Mouse (Mus musculus) regulatory T cell (primary cell): ENCODE measurements around the gene Zfp687.
"Not testable (repeated sequence)": the region's sequence is repeated elsewhere in the genome, so short reads cannot be mapped to it uniquely, and the experiment has no call there.

Source experiments
- in situ Hi-C: fragments of 300-600 bp; cut with MboI, MseI; formaldehyde crosslinking; loops from one replicate; pipeline ENCODE4 v1.15.1; 2025; ENCODE audit warnings: high pct_unique_total_duplicates

Zfp687 gene

DNA sequence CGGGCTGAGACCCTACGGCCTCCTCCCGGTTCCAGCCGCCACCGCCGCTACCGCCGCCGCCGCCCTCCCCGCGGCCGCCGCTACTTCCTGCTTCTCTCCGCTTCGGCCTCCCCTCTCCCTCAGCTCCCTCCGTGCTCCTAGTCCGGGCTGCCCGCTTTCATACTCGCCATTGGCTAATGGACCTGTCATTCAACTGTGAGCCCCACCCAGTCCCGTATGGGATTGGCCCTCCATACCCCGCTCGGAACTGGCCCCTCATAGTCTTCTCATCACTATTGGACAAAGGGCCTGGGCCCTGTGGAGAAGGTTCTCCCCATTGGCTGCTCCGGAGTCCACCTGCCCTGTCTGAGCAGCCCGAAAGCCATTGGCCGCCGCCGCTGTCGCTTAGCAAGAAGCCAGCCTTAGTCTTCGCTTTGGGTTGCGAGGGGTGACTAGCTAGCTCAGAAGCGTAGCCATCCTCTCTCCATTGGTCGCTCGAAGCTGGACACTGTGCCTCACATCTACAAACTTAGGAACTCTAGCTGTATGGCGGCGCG is at the start of gene Zfp687:
Zfp687 (minus strand) TSS at position 112 of the 536 bp plus-strand sequence.
- in situ Hi-C loops: no loop called here

DNA sequence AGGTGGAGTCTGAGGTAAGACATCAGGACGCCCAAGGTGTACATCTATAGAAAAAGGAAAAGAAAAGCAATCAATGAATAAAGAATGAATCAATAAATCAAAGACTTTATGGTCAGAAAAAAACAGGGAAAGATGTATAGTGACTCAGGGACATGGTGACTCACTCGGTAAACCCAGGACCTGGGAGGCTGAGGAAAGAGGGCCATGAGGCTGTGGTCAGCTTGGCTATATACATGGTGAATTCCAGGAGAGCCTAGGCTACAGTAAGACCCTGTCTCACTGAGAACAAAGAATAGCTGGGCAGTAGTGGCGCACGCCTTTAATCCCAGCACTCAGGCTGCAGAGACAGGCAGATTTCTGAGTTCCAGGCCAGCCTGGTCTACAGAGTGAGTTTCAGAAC is 48.5 kb upstream of the Zfp687 start:
- in situ Hi-C loops: no loop called here

DNA sequence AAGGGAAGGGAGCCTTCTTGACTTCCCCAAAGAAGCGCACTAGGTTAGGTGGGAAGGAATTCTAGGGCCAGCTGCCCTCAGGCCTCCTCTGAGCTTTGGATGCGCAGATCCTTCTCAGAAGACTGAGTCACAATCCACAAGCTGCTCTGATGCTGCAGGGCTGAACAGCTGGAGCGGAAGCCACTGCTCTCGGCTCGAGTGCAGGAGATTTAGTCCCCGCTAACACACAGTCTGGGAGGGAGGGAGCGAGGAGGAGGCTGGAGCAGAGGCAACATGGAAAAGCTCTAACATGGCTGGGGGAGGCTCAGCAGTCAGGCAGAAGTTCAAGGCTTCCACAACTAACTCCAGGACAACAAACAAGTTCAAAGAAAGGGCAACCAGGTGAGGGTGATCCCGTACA is 42.8 kb upstream of the Zfp687 start:
- in situ Hi-C loops: no loop called here

DNA sequence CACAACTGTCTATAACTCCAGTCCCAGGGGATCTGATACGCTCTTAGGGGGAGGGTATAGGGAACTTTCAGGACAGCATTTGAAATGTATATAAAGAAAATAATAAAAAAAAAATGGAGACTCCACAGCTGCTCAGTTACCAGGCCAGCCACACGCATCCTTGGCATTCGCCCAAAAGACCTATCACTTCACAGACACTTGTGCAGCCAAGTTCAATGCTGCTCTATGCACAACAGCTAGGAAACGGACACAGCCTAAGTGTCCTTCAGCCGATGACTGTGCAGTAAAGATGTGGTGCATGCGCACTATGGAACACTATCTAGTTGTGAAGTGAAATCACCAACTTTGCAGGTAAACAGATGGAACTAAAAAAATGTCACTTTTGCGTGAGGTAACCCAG is 41.0 kb upstream of the Zfp687 start:
- in situ Hi-C loops: no loop called here

DNA sequence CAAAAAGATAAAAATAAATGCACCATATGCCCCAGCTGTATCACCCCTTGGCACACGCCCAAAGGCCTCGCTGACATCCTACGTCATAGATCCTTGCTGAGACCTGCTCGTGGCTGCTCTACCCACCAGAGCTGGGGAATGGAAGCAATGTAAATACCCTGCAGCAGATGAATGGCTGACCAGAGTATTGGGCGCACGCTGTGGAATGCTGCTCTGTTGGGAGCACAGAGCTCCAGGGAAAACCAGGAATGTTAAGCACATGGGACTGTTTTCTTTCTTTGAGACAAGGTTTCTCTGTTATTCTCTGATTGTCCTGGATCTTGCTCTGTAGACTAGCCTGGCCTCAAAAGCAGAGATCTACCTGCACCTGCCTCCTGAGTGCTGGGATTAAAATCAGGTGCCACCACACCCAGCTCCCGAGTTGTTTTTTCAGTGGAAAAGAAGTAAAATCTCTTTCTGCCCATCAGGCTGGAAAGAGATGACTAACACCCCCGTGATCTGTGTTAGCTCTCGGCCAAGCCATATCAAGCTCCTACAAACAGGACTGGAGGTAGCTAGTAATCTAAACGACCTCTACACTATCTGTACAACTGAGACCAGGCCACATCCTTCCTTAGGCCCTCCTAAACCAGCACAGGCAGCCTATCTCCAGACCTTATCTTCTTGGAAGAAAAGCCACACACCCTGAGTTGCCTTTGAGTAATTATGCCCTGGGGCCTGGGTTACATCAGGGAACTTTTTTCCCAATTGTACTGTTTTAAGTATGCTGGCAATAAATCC is 39.4 kb upstream of the Zfp687 start:
- in situ Hi-C loops: no loop called here

DNA sequence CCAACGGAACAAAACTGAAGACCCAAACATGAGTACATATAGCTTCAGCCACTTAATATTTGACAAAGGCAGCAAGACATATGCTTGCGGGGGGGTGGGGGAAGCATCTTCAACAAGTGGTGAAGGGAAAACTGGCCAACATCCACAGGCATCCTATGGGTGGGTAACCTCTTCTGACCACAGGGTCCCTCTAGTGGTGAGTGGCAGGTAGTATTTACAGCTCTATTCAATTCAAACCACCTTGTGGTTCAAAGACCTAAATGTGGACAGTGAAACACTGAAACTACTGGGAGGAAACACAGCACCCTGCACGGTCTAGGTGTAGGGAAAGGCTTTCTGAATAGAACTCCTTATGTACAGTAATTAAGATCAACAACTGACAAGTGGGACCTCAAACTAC is 38.5 kb upstream of the Zfp687 start:
- in situ Hi-C loops: no loop called here

DNA sequence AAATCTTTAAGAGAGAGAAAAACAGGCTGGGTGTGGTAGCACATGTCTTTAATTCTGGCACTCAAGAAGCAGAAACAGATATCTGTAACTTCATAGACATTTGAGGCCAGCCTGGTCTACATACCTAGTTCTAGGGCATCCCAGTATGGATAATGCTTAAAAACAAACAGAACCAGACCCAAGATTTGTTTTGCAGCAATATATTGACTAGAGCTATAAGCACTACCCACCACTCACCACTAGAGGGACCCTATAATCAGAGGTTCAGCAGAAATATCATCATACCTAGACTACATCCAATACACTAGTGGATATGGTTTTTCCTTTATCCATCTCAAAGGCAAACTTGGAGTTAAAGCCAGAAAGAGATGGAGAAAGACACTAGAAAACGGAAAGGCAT is 37.7 kb upstream of the Zfp687 start:
- in situ Hi-C loops: no loop called here

DNA sequence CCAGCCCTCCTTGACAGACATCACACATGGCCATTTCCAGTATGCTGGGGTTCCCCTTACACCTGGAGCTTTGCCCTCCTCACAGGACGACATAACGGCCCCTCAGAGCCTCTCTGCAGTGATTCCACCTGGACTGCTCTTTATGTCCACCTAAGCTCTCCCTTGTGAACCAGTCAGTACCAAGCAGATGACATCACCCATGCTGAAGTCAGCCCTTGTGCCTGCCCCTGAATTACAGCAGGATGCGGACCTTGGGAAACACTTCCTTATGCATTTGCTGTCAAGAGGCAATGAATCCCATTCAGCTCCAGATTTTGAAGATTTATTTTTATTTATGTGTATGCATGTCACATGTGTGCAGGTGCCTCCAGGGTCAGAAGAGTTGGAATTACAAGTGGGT is 32.7 kb upstream of the Zfp687 start:
- in situ Hi-C loops: no loop called here

DNA sequence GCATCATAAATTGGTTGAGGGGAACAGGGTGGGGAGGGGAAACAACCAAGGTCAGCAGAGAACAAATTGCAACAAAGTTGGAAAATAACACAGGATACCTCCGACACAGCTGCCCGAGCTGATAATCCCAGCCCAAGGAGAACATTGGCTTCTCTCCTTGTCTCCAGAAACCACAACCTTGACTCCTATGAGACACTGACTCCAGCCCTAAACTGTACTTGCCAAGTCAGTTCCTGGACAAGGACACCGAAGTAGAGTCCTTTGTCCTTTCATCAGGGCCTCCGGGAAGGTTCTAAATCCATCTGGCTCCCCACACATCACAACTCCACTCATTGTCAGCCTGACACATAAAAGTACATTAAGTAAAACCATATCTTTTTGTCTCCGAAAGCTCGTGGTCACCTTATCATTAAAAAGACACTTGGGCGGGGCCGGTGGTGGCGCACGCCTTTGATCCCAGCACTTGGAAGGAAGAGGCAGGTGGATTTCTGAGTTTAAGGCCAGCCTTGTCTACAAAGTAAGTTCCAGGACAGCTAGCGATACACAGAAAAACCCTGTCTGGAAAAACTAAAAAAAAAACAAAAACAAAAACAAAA is 31.3 kb upstream of the Zfp687 start:
- in situ Hi-C loops: no loop called here

DNA sequence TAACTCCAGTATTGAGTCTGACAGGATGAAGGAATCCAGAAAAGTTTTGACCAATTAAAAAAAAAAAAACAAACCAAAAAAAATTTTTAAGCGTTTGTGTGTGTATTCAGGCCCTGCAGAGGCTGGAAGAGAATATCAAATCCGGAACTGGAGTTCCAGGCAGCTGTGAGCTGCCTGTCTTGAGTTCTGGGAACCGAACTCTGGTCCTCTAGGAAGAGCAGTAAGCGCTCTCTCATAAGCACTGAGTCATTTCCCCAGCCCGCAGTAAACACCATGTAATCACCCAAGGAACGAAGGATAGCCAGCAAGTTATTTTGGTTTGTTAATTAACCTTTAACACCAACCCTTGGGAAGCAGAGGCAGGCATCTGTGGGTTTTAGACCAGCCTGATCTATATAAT is 28.0 kb upstream of the Zfp687 start:
- in situ Hi-C loops: no loop called here

DNA sequence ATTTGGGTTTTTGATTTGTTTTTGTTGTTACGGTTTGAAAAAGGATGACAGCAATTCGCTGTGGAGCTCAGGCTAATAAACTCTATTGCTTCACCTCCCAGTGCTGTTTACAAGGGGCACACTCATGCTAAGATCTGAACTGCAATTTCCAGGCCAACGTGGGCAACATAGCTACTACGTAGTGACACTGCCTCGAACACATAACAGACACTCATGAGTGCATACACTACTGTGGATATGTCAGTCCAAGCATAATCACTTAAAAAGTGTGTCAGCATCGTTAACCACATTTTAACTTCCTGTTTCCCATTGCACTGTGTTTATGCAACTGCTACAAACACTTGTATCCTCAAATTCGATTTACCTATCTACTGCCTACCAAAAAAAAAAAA is 27.6 kb upstream of the Zfp687 start:
- in situ Hi-C loops: no loop called here

DNA sequence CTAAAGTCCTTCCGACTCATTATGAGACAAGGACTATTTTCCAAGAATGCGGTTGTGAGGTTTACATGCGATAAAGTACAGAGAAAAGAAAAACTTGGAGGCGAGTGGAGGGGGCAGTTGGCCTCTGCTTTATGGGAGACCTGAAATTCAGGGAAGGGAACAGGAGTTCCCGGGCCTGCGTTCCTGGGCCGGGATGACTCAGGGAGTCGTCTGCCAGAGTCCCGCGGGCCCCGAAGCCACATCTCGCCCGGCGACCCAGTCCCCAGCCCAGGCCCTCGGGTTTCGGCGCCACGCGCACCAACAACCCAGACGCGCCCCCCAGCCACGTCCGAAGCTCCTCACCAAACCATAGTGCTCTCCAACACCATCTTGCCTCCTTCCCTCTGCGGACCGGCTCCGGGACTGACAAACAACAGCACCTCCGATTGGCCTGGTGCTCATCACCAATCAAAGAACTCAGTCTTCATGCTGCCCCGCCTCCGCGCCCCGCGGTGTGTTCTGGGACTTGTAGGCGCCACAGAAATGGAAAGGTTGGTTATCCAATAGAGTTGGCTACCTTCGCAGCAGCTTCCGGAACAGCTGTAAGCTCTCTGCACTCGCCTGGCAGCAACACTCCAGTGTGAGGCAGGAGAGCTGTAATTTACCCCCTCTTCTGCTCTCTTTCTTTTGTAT is 27.1 kb upstream of the Zfp687 start, which contains the start of gene Psmd4:
Psmd4 (minus strand) TSS at position 449 of the 672 bp plus-strand sequence.
- in situ Hi-C loops: no loop called here

DNA sequence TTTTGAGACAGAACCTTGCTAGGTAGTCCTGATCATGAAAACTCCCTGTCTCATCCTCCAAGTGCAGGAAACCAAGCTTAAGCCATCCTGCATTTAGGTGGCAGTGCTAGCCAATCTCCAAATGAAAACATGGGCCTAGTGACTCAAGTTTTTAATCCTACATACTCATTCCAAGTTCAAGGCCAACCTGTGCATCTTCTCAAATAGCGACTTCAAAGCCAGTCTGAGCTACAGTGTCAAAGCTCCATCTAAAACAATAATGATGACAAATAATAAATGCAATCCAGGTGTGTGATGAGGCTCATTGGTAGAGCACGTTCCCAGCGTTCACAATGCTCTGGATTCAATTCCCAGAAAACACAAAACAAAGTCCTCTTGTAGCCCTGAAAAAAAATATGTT is 26.4 kb upstream of the Zfp687 start:
- in situ Hi-C loops: no loop called here

DNA sequence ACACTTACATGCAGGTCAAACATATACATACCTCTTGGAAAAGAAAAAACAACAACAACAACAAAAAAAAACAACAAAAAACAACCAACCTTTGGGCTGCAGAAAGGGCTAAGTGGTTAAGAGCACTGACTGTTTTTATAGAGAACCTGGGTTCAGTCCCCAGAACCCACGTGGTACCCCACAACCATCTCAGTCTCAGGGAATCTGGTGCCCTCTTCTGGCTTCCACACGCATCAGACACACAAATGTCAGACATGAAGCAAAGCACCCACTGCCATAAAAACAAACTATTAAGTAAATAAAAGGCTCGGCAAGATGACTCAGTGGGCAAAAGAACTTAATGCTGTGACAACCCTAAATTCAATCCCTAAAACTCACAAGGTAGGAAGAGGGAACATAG is 14.7 kb upstream of the Zfp687 start:
- in situ Hi-C loops: no loop called here

DNA sequence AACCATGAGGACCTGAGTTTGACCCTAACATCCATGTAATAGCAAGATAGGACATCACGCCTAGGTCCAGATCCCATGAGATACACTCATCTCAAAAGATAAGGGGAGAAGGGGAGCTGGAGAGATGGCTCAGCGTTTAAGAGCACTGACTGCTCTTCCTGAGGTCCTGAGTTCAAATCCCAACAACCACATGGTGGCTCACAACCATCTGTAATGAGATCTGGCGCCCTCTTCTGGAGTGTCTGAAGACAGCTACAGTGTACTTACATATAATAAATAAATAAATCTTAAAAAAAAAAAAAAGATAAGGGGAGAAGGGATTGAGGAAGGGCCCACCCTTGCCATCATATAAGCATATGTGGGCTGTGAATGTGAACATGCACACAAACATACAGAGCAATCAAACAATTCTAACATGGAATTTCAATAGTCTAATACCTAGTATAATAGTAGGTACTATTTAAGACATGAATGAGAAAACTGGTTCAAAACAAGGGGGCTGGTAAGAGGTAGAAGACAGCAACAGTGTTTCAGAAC is 14.1 kb upstream of the Zfp687 start:
- in situ Hi-C loops: not testable (repeated sequence)

DNA sequence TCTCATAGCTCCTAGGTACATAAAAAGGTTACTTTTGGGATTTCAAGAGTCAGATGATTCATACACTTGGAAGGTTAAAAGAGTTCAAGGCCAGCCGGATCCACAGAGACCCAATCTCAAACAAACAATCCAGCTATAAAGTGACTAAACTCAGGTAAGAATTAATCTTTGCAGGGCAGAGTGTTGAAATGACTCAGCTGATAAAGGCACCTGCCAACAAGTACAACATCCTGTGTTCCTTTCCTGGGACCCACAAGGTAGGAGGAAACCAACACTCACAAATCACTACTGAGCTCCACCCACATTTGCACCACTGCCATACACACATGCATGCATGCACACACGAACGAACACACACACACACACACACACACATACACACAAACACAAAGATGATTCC is 13.4 kb upstream of the Zfp687 start:
- in situ Hi-C loops: no loop called here

DNA sequence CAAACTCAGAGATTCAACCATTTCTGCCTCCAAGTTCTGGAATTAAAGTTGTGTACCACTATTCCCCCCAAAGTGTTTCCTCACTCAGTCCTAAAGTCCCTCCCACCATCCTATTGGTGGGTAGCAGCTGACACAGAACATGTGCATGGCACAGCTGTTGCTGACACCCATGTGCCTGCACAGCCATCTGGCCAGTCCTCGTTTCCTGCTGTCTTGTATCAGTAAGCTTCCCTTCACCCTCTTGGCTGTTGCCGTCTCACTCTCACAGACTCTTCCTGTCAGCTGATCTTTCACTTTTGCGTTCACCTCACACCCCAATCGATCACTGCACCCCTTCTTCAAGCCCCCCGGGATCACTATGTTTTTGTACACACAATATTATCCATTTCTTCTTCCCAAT is 12.5 kb upstream of the Zfp687 start:
- in situ Hi-C loops: no loop called here

DNA sequence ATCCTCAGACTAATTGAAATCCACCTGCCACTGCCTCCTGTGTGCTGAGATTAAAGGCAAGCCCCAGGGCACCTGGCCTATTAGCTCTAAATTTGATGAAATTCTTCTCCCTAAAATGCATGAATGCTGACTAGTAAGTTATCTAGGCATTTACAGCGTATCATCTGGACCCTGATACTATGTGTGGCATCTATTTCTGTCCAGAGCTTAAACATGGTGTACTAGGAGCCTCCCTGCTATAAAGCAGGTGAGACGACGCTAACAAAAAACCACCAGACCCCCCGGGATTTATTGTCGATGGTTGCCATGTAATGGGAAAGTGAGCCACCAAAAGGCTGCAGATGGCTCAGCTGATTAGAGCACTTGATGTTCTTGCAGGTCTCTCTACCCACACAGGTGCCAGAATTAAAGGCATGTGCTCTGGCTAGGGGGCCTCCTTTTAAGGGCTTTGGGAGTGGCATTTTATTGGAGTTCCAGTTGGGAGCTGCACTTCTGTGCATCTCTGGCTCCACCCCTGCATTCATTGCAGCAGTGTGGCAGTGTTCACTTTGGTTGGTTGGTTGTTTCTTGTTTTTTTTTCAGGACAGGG is 11.9 kb upstream of the Zfp687 start:
- in situ Hi-C loops: no loop called here

DNA sequence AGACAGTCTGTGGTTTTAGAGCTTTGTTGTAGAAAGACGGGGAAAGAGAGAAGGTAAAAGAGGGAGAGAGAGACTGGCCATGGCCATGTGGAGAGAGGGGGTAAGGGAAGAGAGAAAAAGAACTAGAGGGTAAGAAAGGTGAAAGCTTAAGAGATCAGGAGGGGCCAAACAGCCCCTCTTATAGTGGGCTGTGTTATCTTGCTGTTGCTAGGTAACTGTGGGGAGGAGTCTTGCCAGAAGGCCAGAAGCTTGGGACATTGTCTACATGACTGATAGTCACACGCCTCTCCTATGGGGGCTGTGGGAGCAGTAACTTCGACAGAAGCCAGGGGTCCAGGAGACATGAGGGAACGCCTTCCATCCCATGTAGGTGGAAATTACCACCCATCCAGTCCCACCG is 10.0 kb upstream of the Zfp687 start:
- in situ Hi-C loops: no loop called here

DNA sequence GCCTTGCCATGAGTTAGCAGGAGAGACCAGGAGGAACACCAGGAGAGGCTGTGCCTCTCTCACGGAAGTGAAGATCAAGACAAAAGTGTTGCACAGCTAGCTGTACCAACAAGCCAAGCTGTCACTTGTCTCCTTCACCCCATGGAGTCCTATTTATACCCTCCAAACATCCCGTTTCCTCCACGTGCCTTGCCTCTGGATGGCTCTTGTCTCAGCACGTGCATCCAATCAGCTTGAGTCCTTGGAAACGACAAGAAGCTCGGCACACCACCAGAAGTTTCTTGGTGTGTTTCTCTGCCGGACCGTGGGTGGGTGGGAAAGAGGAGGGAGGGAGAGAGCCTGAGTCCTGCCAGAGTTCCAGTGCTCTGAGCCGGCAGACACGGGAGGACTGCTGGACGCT is 9.3 kb upstream of the Zfp687 start:
- in situ Hi-C loops: no loop called here

DNA sequence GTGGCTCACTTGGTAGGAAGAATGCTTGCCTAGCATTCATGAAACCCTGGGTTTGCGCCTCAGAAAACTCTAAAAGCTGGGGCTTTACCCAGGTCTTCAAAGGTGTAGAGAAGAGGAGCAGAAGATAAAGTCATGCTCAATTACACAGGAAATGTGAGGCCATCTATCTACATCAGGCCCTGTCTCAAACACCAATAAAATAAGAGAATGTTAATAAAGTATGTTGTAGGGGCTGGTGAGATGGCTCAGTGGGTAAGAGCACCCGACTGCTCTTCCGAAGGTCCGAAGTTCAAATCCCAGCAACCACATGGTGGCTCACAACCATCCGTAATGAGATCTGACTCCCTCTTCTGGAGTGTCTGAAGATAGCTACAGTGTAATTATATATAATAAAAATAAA is 5.7 kb upstream of the Zfp687 start:
- in situ Hi-C loops: not testable (repeated sequence)

DNA sequence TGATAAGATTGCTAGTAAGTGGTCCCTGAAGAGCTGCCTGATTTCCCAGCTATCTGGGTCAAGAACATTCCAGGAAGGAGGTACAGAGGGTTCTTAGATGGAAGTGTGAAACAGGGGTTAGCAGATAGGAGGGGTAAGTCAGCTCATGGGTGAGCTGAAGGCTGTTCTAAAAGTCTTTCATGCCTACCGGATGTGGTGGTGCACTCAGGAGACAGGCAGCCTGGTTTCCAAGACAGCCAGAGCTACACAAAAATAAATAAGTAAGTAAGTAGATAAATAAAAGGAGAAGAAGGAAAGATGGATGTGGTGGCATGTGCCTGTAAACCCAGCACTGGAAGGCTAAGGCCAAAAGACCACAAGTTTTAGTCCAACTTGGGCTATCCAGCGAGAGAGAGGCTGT is 3.5 kb upstream of the Zfp687 start:
- in situ Hi-C loops: no loop called here
